Mouse (Mus musculus) limb, embryonic 11.5 days (tissue): Measurements from ENCODE around the gene Nfkbil1. TPM values are rescaled to one million over a fixed set of nuclear protein-coding genes. Genes with fewer than 3 reads are reported as not detected.

Experiments used
- ATAC-seq: fragments of 200-750 bp; cut with Nextera tagmentation; 2 replicates; pipeline ENCODE4 v1.8.0; 2017; ENCODE audit warnings: low read depth; ENCODE audit not compliant: insufficient number of reproducible peaks, low FRiP score, low TSS enrichment
- DNase-seq: peaks from one replicate; pipeline ENCODE4 v3.0.0-alpha.2; 2015; ENCODE audit warnings: low spot score
- H3K27ac ChIP-seq: fragments of 300-500 bp; sonication (generic); replicated peaks from 2 replicates; pipeline ENCODE4 v1.5.1; 2014; ENCODE audit warnings: low read depth, mild to moderate bottlenecking, low read length
- H3K27me3 ChIP-seq: fragments of 300-500 bp; sonication (generic); 2 replicates; pipeline ENCODE4 v1.6.1; 2014; ENCODE audit warnings: mild to moderate bottlenecking, low read length, mixed read lengths; ENCODE audit not compliant: control insufficient read depth, insufficient read depth
- H3K36me3 ChIP-seq: fragments of 300-500 bp; sonication (generic); 2 replicates; pipeline ENCODE4 v1.6.1; 2014; ENCODE audit warnings: mild to moderate bottlenecking, low read length, moderate library complexity, mixed read lengths; ENCODE audit not compliant: control insufficient read depth, insufficient read depth
- H3K4me1 ChIP-seq: fragments of 300-500 bp; sonication (generic); 2 replicates; pipeline ENCODE4 v1.6.1; 2014; ENCODE audit warnings: low read length, mixed read lengths; ENCODE audit not compliant: control insufficient read depth, insufficient read depth
- H3K4me2 ChIP-seq: fragments of 300-500 bp; sonication (generic); 2 replicates; pipeline ENCODE4 v1.6.1; 2014; ENCODE audit warnings: low read depth, mild to moderate bottlenecking, moderate library complexity; ENCODE audit not compliant: severe bottlenecking
- H3K4me3 ChIP-seq: fragments of 300-500 bp; sonication (generic); 2 replicates; pipeline ENCODE4 v1.5.1; 2014; ENCODE audit warnings: low read depth, low read length
- H3K9ac ChIP-seq: fragments of 300-500 bp; sonication (generic); 2 replicates; pipeline ENCODE4 v1.6.1; 2014; ENCODE audit warnings: mild to moderate bottlenecking, low read length
- H3K9me3 ChIP-seq: fragments of 300-500 bp; sonication (generic); 2 replicates; pipeline ENCODE4 v1.6.1; 2016; ENCODE audit warnings: low read length; ENCODE audit not compliant: control insufficient read depth
- WGBS: fragments of 180-500 bp; shearing (Covaris S2); extraction: QIAGEN DNeasy Blood & Tissue Kit; methylation state at CpG from one replicate; pipeline ENCODE4 v1.1.7; 2014; 5-methylcytosine and 5-hydroxymethylcytosine counted together
- polyA plus RNA-seq: library from polyadenylated mRNA; unstranded; fragments of >200 nt; fragmentation: Nextera tagmentation; extraction: Ambion mirVana; gene quantifications from 2 replicates; pipeline ENCODE4 v1.2.1, GENCODE M21; 2014

Gene Nfkbil1
- polyA plus RNA-seq, 1 experiment from 2014 or later: 4.0 TPM

GRCm38 (mm10) chr17:35257378-35257777, 21.8 kb upstream of the Nfkbil1 start:
- Histone ChIP-seq H3K36me3 (peaks cover 12% of the 10 kb centered on the region), H3K4me3 (no peak overlapping the region), H3K4me1 (no peaks in the 10 kb centered on the region), H3K27ac (no peak overlapping the region), H3K4me2 (no peak overlapping the region), H3K9ac (no peak overlapping the region), H3K27me3 (peaks cover 10% of the 10 kb centered on the region), H3K9me3 (no peaks in the 10 kb centered on the region)
- DNase-seq (no peak), ATAC-seq (no peak)
- WGBS: 80% methylated on average over 1 of the region's 1 CpGs

- Histone ChIP-seq H3K4me1 (no peaks in the 10 kb centered on the region), H3K4me3 (no peak overlapping the region), H3K9ac (no peak overlapping the region), H3K4me2 (peak overlapping the region; percentile 10; the same call in 1 of the 2 replicates), H3K27ac (no peak overlapping the region), H3K36me3 (peaks cover 21% of the 10 kb centered on the region), H3K27me3 (0 out of 2 replicates have a peak, but pooled peaks cover under 1% of the 10 kb centered on the region), H3K9me3 (no peaks in the 10 kb centered on the region)
- WGBS: 57% methylated on average over 4 of the region's 4 CpGs
- ATAC-seq: no peak
- DNase-seq: no peak
Measured at GRCm38 (mm10) chr17:35255704-35256103, 20.1 kb upstream of the Nfkbil1 start.

GRCm38 (mm10) chr17:35255301-35255700, 19.7 kb upstream of the Nfkbil1 start:
- H3K4me3 ChIP-seq: no peak overlapping the region
- H3K4me1 ChIP-seq: no peaks in the 10 kb centered on the region
- peaks cover 25% of the 10 kb centered on the region for H3K36me3 ChIP-seq
- H3K27ac ChIP-seq: no peak overlapping the region
- DNase-seq (no peak), ATAC-seq (no peak)
- no peaks in the 10 kb centered on the region for H3K27me3 ChIP-seq
- no peaks in the 10 kb centered on the region for H3K9me3 ChIP-seq
- H3K9ac ChIP-seq: no peak overlapping the region
- no peak overlapping the region for H3K4me2 ChIP-seq
- 76% methylated on average over 3 of the region's 3 CpGs for WGBS

- Histone ChIP-seq H3K9me3 (no peaks in the 10 kb centered on the region), H3K9ac (no peak overlapping the region), H3K4me2 (no peak overlapping the region), H3K27me3 (no peaks in the 10 kb centered on the region), H3K36me3 (peaks cover 32% of the 10 kb centered on the region), H3K4me3 (no peak overlapping the region), H3K4me1 (no peaks in the 10 kb centered on the region), H3K27ac (no peak overlapping the region)
- DNase-seq (peak; percentile 67), ATAC-seq (peak; percentile 37; the same call in 1 of the 2 replicates)
- 61% methylated on average over 11 of the region's 11 CpGs for WGBS
Measured at GRCm38 (mm10) chr17:35254241-35255098, 18.9 kb upstream of the Nfkbil1 start.

- H3K4me1 ChIP-seq: no peaks in the 10 kb centered on the region
- no peak overlapping the region for H3K4me2 ChIP-seq
- no peak for DNase-seq
- no peak overlapping the region for H3K27ac ChIP-seq
- no peaks in the 10 kb centered on the region for H3K27me3 ChIP-seq
- 90% methylated on average over 32 of the region's 32 CpGs for WGBS
- no peak overlapping the region for H3K4me3 ChIP-seq
- no peaks in the 10 kb centered on the region for H3K9me3 ChIP-seq
- no peak overlapping the region for H3K9ac ChIP-seq
- no peak for ATAC-seq
- H3K36me3 ChIP-seq: peaks cover 41% of the 10 kb centered on the region
Measured at GRCm38 (mm10) chr17:35253293-35254093, 17.9 kb upstream of the Nfkbil1 start.

GRCm38 (mm10) chr17:35252619-35253292, 17.2 kb upstream of the Nfkbil1 start:
- H3K9me3 ChIP-seq: no peaks in the 10 kb centered on the region
- H3K4me3 ChIP-seq: no peak overlapping the region
- no peak overlapping the region for H3K9ac ChIP-seq
- H3K4me2 ChIP-seq: no peak overlapping the region
- no peaks in the 10 kb centered on the region for H3K4me1 ChIP-seq
- no peak overlapping the region for H3K27ac ChIP-seq
- no peak for DNase-seq
- peaks cover 48% of the 10 kb centered on the region for H3K36me3 ChIP-seq
- no peaks in the 10 kb centered on the region for H3K27me3 ChIP-seq
- no peak for ATAC-seq
- 86% methylated on average over 18 of the region's 18 CpGs for WGBS

- H3K4me2 ChIP-seq: no peak overlapping the region
- H3K4me3 ChIP-seq: no peak overlapping the region
- H3K27ac ChIP-seq: no peak overlapping the region
- H3K36me3 ChIP-seq: peaks cover 53% of the 10 kb centered on the region
- no peaks in the 10 kb centered on the region for H3K27me3 ChIP-seq
- 83% methylated on average over 5 of the region's 5 CpGs for WGBS
- ATAC-seq (no peak), DNase-seq (no peak)
- H3K9ac ChIP-seq: no peak overlapping the region
- no peaks in the 10 kb centered on the region for H3K4me1 ChIP-seq
- no peaks in the 10 kb centered on the region for H3K9me3 ChIP-seq
Measured at GRCm38 (mm10) chr17:35251981-35252380, 16.4 kb upstream of the Nfkbil1 start.

GRCm38 (mm10) chr17:35251162-35251719, 15.6 kb upstream of the Nfkbil1 start:
- no peaks in the 10 kb centered on the region for H3K9me3 ChIP-seq
- ATAC-seq: no peak
- peaks cover 60% of the 10 kb centered on the region for H3K36me3 ChIP-seq
- WGBS: 87% methylated on average over 15 of the region's 15 CpGs
- no peak overlapping the region for H3K9ac ChIP-seq
- H3K4me2 ChIP-seq: no peak overlapping the region
- no peaks in the 10 kb centered on the region for H3K4me1 ChIP-seq
- no peak overlapping the region for H3K27ac ChIP-seq
- DNase-seq: no peak
- no peak overlapping the region for H3K4me3 ChIP-seq
- H3K27me3 ChIP-seq: no peaks in the 10 kb centered on the region
